In the genomic region with DNA sequence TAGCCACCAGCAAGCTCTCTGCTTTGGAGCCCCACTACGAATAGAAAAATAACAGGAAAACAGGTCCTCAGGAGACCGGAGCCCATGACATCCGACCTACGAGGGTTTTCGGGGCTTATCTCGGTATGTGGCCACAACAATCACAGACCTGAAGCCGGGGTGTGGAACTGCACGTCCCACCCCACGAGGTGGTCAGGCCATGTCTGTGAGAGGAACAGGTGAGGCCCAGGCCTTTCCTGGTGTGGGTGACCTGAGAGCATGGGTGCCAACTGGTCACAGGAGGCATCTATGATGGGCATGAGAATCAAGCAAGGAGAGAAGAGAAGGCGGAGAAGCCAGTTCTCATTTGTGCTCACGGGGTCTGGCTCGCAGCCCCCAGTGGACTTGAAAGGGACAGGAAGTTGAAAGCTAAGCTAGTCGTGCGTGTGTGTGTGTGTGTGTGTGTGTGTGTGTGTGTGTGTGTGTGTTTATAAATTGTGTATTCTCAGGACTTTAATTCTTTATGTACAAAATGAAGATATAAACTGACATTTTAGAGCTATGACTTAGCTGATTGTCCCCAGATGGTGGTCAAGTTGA, we compare ENCODE assay signal across 13 mouse cellular contexts.
DNase-seq lines count a peak whose midpoint lies in the region; ATAC-seq and TF ChIP-seq lines count a peak whose summit lies in the region.
"Had no signal": no experiment of that assay in that cellular context is flagged by ENCODE, and none has a peak within 500 bp of the region (broad histone marks: within the 10 kb centered on the region; RNA-seq: fewer than 3 reads in every experiment).

No protein-coding gene starts in this region.

- peak overlapping the region; percentile 14; the same call in 1 of the 2 replicates for H3K27ac ChIP-seq in hindbrain, embryonic 14.5 days
- H3K27ac ChIP-seq in hindbrain, postnatal 0 days = no peak overlapping the region
- peak overlapping the region; percentile 99 for H3K27ac ChIP-seq in brown adipose tissue, adult 24 weeks (replicated peaks; ENCODE audit: low read depth, low read length)
- no peak overlapping the region for H3K27ac ChIP-seq in forebrain, embryonic 10.5 days
- H3K27ac ChIP-seq: limb, embryonic 13.5 days had no signal

- no peak overlapping the region for H3K4me2 ChIP-seq in hindbrain, embryonic 14.5 days (replicated peaks)
- no peak overlapping the region for H3K4me2 ChIP-seq in hindbrain, postnatal 0 days (ENCODE audit: low read depth, low read length)
- H3K4me2 ChIP-seq: limb, embryonic 13.5 days had no signal

- no peak for DNase-seq in hindbrain, embryonic 14.5 days (ENCODE audit: low spot score)
- no peak for DNase-seq in hindbrain, postnatal 0 days (ENCODE audit: low spot score)
- DNase-seq in heart, adult 9 months (ENCODE audit: low spot score in 2 of 2) = peak; percentile 41 to 56
- DNase-seq in kidney, postnatal 10 days = peak; percentile 53
- no peak for DNase-seq in Muller cell, postnatal 12 days (ENCODE audit: inconsistent ontology term)
- no peak for DNase-seq in forebrain, embryonic 10.5 days (ENCODE audit: extremely low spot score, low spot score)
- no peak for DNase-seq in layer of hippocampus, adult 9-11 months
- DNase-seq: adrenal gland, postnatal 25 days; cerebellum, adult 9-11 months; thymus, adult 18-20 months had no signal

- no peak overlapping the region for H3K4me3 ChIP-seq in hindbrain, embryonic 14.5 days (replicated peaks; ENCODE audit: low read length)
- no peak overlapping the region for H3K4me3 ChIP-seq in hindbrain, postnatal 0 days (ENCODE audit: low read length)
- peak overlapping the region; percentile 24; the same call in 1 of the 2 replicates for H3K4me3 ChIP-seq in brown adipose tissue, adult 24 weeks (ENCODE audit: insufficient read depth, low read depth, low read length)
- no peak overlapping the region for H3K4me3 ChIP-seq in forebrain, embryonic 10.5 days
- H3K4me3 ChIP-seq: limb, embryonic 13.5 days had no signal

- no peaks in the 10 kb centered on the region for H3K4me1 ChIP-seq in hindbrain, embryonic 14.5 days (replicated peaks; ENCODE audit: control insufficient read depth, insufficient read depth, low read length)
- no peaks in the 10 kb centered on the region for H3K4me1 ChIP-seq in hindbrain, postnatal 0 days (ENCODE audit: insufficient read depth, low read length)
- peaks cover 26% of the 10 kb centered on the region for H3K4me1 ChIP-seq in brown adipose tissue, adult 24 weeks (ENCODE audit: control insufficient read depth, insufficient read depth, insufficient read length, low read length)
- H3K4me1 ChIP-seq in forebrain, embryonic 10.5 days = peaks cover 4% of the 10 kb centered on the region; the same call in 1 of the 2 replicates

- no peaks in the 10 kb centered on the region for H3K36me3 ChIP-seq in hindbrain, embryonic 14.5 days (replicated peaks; ENCODE audit: control insufficient read depth, insufficient read depth)
- H3K36me3 ChIP-seq in hindbrain, postnatal 0 days (ENCODE audit: insufficient read depth, low read length) = no peaks in the 10 kb centered on the region
- H3K36me3 ChIP-seq in forebrain, embryonic 10.5 days (replicated peaks) = no peaks in the 10 kb centered on the region
- H3K36me3 ChIP-seq: limb, embryonic 13.5 days had no signal

- 80% methylated on average over 14 of the region's 14 CpGs for WGBS in hindbrain, embryonic 14.5 days
- WGBS in hindbrain, postnatal 0 days = 85% methylated on average over 14 of the region's 14 CpGs
- 80% methylated on average over 14 of the region's 14 CpGs for WGBS in forebrain, embryonic 10.5 days

- ATAC-seq in hindbrain, embryonic 14.5 days (ENCODE audit: low FRiP score) = no peak
- no peak for ATAC-seq in hindbrain, postnatal 0 days
- ATAC-seq: Patski had no signal

- no peaks in the 10 kb centered on the region for H3K9me3 ChIP-seq in hindbrain, embryonic 14.5 days (ENCODE audit: control insufficient read depth, low read length)
- no peaks in the 10 kb centered on the region for H3K9me3 ChIP-seq in hindbrain, postnatal 0 days (ENCODE audit: low read length)
- no peaks in the 10 kb centered on the region for H3K9me3 ChIP-seq in forebrain, embryonic 10.5 days
- H3K9me3 ChIP-seq: limb, embryonic 13.5 days had no signal

- no peak overlapping the region for H3K9ac ChIP-seq in hindbrain, embryonic 14.5 days
- H3K9ac ChIP-seq in hindbrain, postnatal 0 days (replicated peaks; ENCODE audit: low read length) = no peak overlapping the region
- H3K9ac ChIP-seq: limb, embryonic 13.5 days had no signal

- no peak for TF ChIP-seq CTCF in hindbrain, postnatal 0 days (IDR thresholded peaks at IDR 0.05; ENCODE audit: low read depth)

- H3K27me3 ChIP-seq in hindbrain, embryonic 14.5 days (ENCODE audit: control insufficient read depth, insufficient read depth, low read length) = no peaks in the 10 kb centered on the region
- H3K27me3 ChIP-seq in hindbrain, postnatal 0 days (ENCODE audit: insufficient read depth, low read length) = no peaks in the 10 kb centered on the region
- H3K27me3 ChIP-seq in forebrain, embryonic 10.5 days (ENCODE audit: poor library complexity, severe bottlenecking) = no peaks in the 10 kb centered on the region
- H3K27me3 ChIP-seq: limb, embryonic 13.5 days; Patski had no signal

Comparison
In these comparisons a context has a peak if more than half of its experiments do, and no peak if none do; other contexts are left out.
1. H3K27ac ChIP-seq: peak in hindbrain, embryonic 14.5 days (single experiment) and brown adipose tissue, adult 24 weeks (single experiment); none in hindbrain, postnatal 0 days (single experiment) and forebrain, embryonic 10.5 days (single experiment).
2. DNase-seq: peak in heart, adult 9 months (2 of 2) and kidney, postnatal 10 days (single experiment); none in hindbrain, embryonic 14.5 days (single experiment), hindbrain, postnatal 0 days (single experiment), Muller cell, postnatal 12 days (single experiment), forebrain, embryonic 10.5 days (single experiment) and layer of hippocampus, adult 9-11 months (single experiment).